In the genomic region with DNA sequence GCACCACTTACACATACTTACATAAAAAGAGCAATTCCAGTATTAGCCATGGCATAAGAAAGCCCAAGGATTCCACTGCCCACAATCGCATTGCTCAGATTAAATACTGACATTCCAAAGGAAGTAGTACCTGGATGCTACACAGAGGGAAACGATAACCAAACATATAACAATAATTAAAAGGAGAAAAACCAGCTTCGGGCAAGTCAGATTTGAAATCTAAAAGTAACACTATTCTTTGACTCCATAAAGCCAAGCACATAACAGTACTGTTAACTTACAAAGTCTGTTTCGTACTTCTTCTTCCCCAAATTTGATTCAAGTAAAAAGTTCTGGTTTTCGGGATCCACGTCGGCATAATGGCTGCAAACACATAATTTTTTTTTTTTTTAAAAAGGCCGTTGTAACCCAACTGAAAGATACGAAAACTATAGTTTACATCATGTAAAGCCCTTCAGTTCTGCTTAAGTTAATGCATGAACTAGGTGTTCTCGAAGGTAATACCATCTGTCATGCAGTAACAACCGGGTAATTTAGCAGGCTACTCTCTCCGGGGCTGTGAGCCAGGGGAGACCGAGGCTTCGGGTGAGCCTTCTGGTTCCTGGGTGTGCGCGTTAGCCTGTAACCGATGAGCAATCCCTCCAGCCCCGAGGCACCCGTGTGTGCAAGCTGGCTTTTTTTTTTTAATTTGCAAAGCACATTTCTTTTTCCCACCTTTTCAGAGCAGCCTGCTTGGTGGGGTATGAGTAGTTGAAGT, we compare ENCODE assay signal across 8 mouse cellular contexts. TPM values are rescaled to one million over a fixed set of nuclear protein-coding genes. Genes with fewer than 3 reads are reported as not detected.
A peak's percentile ranks its signal among the peaks of the same experiment; 100 is the strongest.
DNase-seq lines count a peak whose midpoint lies in the region; ATAC-seq and TF ChIP-seq lines count a peak whose summit lies in the region.

No protein-coding gene starts in this region.

- no peaks in the 10 kb centered on the region for H3K9me3 ChIP-seq in CH12.LX (replicated peaks; ENCODE audit: low read length)
- no peaks in the 10 kb centered on the region for H3K9me3 ChIP-seq in embryonic facial prominence, embryonic 13.5 days
- H3K9me3 ChIP-seq in hindbrain, postnatal 0 days (ENCODE audit: low read length), result no peaks in the 10 kb centered on the region
- no peaks in the 10 kb centered on the region for H3K9me3 ChIP-seq in midbrain, embryonic 12.5 days

- H3K4me1 ChIP-seq in heart, adult 2 months (ENCODE audit: control insufficient read depth, insufficient read depth, low read length), result peaks cover 4% of the 10 kb centered on the region
- H3K4me1 ChIP-seq in CH12.LX (ENCODE audit: control insufficient read depth in 1 of 2, insufficient read depth in 2 of 2), result peaks cover 2 to 41% of the 10 kb centered on the region in 2 experiments; a peak in 3 of 4 replicates
- H3K4me1 ChIP-seq in embryonic facial prominence, embryonic 13.5 days, result peaks cover 49% of the 10 kb centered on the region
- H3K4me1 ChIP-seq in hindbrain, postnatal 0 days (ENCODE audit: insufficient read depth, low read length), result peaks cover 8% of the 10 kb centered on the region; the same call in 1 of the 2 replicates
- H3K4me1 ChIP-seq in midbrain, embryonic 12.5 days, result peaks cover 33% of the 10 kb centered on the region

- TF ChIP-seq RAD21 in CH12.LX (IDR thresholded peaks at IDR 0.05; ENCODE audit: low read depth, low read length), result no peak

- TF ChIP-seq EP300 in heart, adult 2 months (IDR thresholded peaks at IDR 0.05; ENCODE audit: insufficient read depth, low read depth, low read length), result no peak
- no peak for TF ChIP-seq EP300 in CH12.LX (IDR thresholded peaks at IDR 0.05; ENCODE audit: low read length)

- TF ChIP-seq CTCF in heart, adult 2 months (IDR thresholded peaks at IDR 0.05), result no peak
- TF ChIP-seq CTCF in CH12.LX (conservative IDR thresholded peaks at IDR 0.05 in 1 of 2, IDR thresholded peaks at IDR 0.05 in 1 of 2; ENCODE audit: low read depth in 2 of 2, low read length in 2 of 2), result no peak
- TF ChIP-seq CTCF in hindbrain, postnatal 0 days (IDR thresholded peaks at IDR 0.05; ENCODE audit: low read depth), result no peak

- H3K79me2 ChIP-seq in heart, adult 2 months (replicated peaks; ENCODE audit: control insufficient read depth, insufficient read depth, low read length), result no peaks in the 10 kb centered on the region
- peaks cover 41% of the 10 kb centered on the region for H3K79me2 ChIP-seq in CH12.LX (replicated peaks; ENCODE audit: control insufficient read depth, extremely low read depth, insufficient read depth, poor library complexity, severe bottlenecking)

- H3K9ac ChIP-seq in heart, adult 2 months (ENCODE audit: low read depth, low read length), result peak overlapping the region; percentile 64
- H3K9ac ChIP-seq in CH12.LX (ENCODE audit: insufficient read depth, low read depth), result peak overlapping the region; percentile 81
- H3K9ac ChIP-seq in embryonic facial prominence, embryonic 13.5 days, result peak overlapping the region; percentile 99
- peak overlapping the region; percentile 99 for H3K9ac ChIP-seq in hindbrain, postnatal 0 days (replicated peaks; ENCODE audit: low read length)
- peak overlapping the region; percentile 99 for H3K9ac ChIP-seq in midbrain, embryonic 12.5 days (replicated peaks)

- TF ChIP-seq POLR2A in heart, adult 2 months (IDR thresholded peaks at IDR 0.05; ENCODE audit: insufficient read depth, low read depth, low read length), result no peak
- TF ChIP-seq POLR2A in CH12.LX (IDR thresholded peaks at IDR 0.05; ENCODE audit: low read depth, low read length), result no peak

- H3K4me2 ChIP-seq in CH12.LX (ENCODE audit: insufficient read depth, low read depth, poor library complexity, severe bottlenecking), result peak overlapping the region; percentile 90; the same call in 1 of the 2 replicates
- peak overlapping the region; percentile 72 for H3K4me2 ChIP-seq in embryonic facial prominence, embryonic 13.5 days
- H3K4me2 ChIP-seq in hindbrain, postnatal 0 days (ENCODE audit: low read depth, low read length), result peak overlapping the region; percentile 76
- H3K4me2 ChIP-seq in midbrain, embryonic 12.5 days (replicated peaks), result peak overlapping the region; percentile 73

- intact Hi-C loops in heart, adult 2 months (cut with DNase I), result loop anchor here (5.0 to 10.0 kb wide), 4 partner anchors 74 to 487 kb away; a partner anchor contains a TSS

- H3K36me3 ChIP-seq in heart, adult 2 months (ENCODE audit: control insufficient read depth, insufficient read depth, low read length), result peaks cover 42% of the 10 kb centered on the region
- peaks cover 43 to 55% of the 10 kb centered on the region in 2 experiments for H3K36me3 ChIP-seq in CH12.LX (replicated peaks in 1 of 2; ENCODE audit: control insufficient read depth in 1 of 2, insufficient read depth in 1 of 2, low read length in 1 of 2)
- peaks cover 40% of the 10 kb centered on the region for H3K36me3 ChIP-seq in embryonic facial prominence, embryonic 13.5 days
- peaks cover 25% of the 10 kb centered on the region for H3K36me3 ChIP-seq in hindbrain, postnatal 0 days (ENCODE audit: insufficient read depth, low read length)
- peaks cover 46% of the 10 kb centered on the region for H3K36me3 ChIP-seq in midbrain, embryonic 12.5 days

- dilution Hi-C loops in CH12.LX (cut with MboI; ENCODE audit: extremely low pct_ligation_motif_present, extremely low pct_unique_long_range_greater_than_20kb, low sequenced_read_pairs), result no loop called here

- H3K4me3 ChIP-seq in heart, adult 2 months, result peak overlapping the region; percentile 88
- peak overlapping the region; percentile 82 to 89 (median 87) for H3K4me3 ChIP-seq in CH12.LX (replicated peaks in 1 of 3; ENCODE audit: low read depth in 2 of 3, low read length in 2 of 3, poor library complexity in 1 of 3)
- peak overlapping the region; percentile 88 for H3K4me3 ChIP-seq in embryonic facial prominence, embryonic 13.5 days
- H3K4me3 ChIP-seq in hindbrain, postnatal 0 days (ENCODE audit: low read length), result peak overlapping the region; percentile 96
- H3K4me3 ChIP-seq in midbrain, embryonic 12.5 days, result peak overlapping the region; percentile 92

- 4% methylated on average over 19 of the region's 19 CpGs for WGBS in heart, adult 2 months
- 10% methylated on average over 19 of the region's 19 CpGs for WGBS in embryonic facial prominence, embryonic 13.5 days
- 13% methylated on average over 19 of the region's 19 CpGs for WGBS in hindbrain, postnatal 0 days
- WGBS in midbrain, embryonic 12.5 days, result 21% methylated on average over 19 of the region's 19 CpGs

- no peaks in the 10 kb centered on the region for H3K27me3 ChIP-seq in heart, adult 2 months (ENCODE audit: control insufficient read depth, insufficient read depth, low read length)
- H3K27me3 ChIP-seq in CH12.LX (replicated peaks), result peaks cover 7% of the 10 kb centered on the region
- H3K27me3 ChIP-seq in embryonic facial prominence, embryonic 13.5 days, result no peaks in the 10 kb centered on the region
- H3K27me3 ChIP-seq in hindbrain, postnatal 0 days (ENCODE audit: insufficient read depth, low read length), result no peaks in the 10 kb centered on the region
- peaks cover 8% of the 10 kb centered on the region; the same call in 1 of the 2 replicates for H3K27me3 ChIP-seq in midbrain, embryonic 12.5 days

- DNase-seq in heart, adult 2 months, result no peak
- no peak for DNase-seq in heart, postnatal 4 days
- DNase-seq in CH12.LX (ENCODE audit: extremely low read depth), result no peak
- DNase-seq in hindbrain, postnatal 0 days (ENCODE audit: low spot score), result peak; percentile 20
- DNase-seq in right cerebral cortex, adult 2 months (ENCODE audit: low spot score in 2 of 2), result no peak
- no peak for DNase-seq in embryo, embryonic 10 days (ENCODE audit: low spot score)

- ATAC-seq in embryonic facial prominence, embryonic 13.5 days (ENCODE audit: insufficient number of reproducible peaks, insufficient read depth, low FRiP score, low TSS enrichment, low read depth), result no peak
- ATAC-seq in hindbrain, postnatal 0 days, result no peak; the same call in 1 of the 2 replicates
- peak; percentile 2; the same call in 1 of the 2 replicates for ATAC-seq in midbrain, embryonic 12.5 days (ENCODE audit: low FRiP score, low read depth)

- in situ Hi-C loops in CH12.LX (cut with MboI; ENCODE audit: low pct_ligation_motif_present, low pct_unique_long_range_greater_than_20kb, low sequenced_read_pairs), result loop anchor here (25.0 kb wide), 1 partner anchor 239 kb away; no protein-coding TSS in a partner anchor

- peak overlapping the region; percentile 99 for H3K27ac ChIP-seq in heart, adult 2 months
- peak overlapping the region; percentile 58; the same call in 1 of the 2 replicates for H3K27ac ChIP-seq in CH12.LX (ENCODE audit: insufficient read depth, low read depth)
- peak overlapping the region; percentile 99 for H3K27ac ChIP-seq in embryonic facial prominence, embryonic 13.5 days
- H3K27ac ChIP-seq in hindbrain, postnatal 0 days, result peak overlapping the region; percentile 99
- H3K27ac ChIP-seq in midbrain, embryonic 12.5 days (replicated peaks), result peak overlapping the region; percentile 99

TF ChIP-seq in CH12.LX, 34 proteins besides CTCF, POLR2A, EP300 and RAD21 (continues in another document):
- 0 out of 2 replicates have a peak, but pooled peaks have one; percentile 44 for TF ChIP-seq MYC (IDR thresholded peaks at IDR 0.05; ENCODE audit: low read depth, low read length)
- no peak for TF ChIP-seq E2F4 (IDR thresholded peaks at IDR 0.05; ENCODE audit: insufficient replicate concordance, low read depth, low read length)

RNA-seq across cellular contexts. Expression of a gene that starts 1.5 kb away (rescaled TPM):
- total RNA-seq in heart, adult 2 months (2021), result 100 to 1,000 TPM; 149 to 209 TPM
- polyA plus RNA-seq in heart, adult 2 months (2012; rRNA removed), result 59.3 and 109 TPM in 2 replicates
- total RNA-seq in heart, postnatal 4 days (2021), result 100 to 1,000 TPM; 359 to 377 TPM
- total RNA-seq in CH12.LX (2012; rRNA removed), result 35.5 and 41.4 TPM in 2 replicates
- 53.6 and 59.3 TPM in 2 replicates for total RNA-seq in CH12.LX (2014; rRNA removed)
- 57.5 and 70.5 TPM in 2 replicates for polyA plus RNA-seq in CH12.LX (2012; ENCODE audit: insufficient read length, low read depth)
- 125 and 136 TPM in 2 replicates for polyA plus RNA-seq in embryonic facial prominence, embryonic 13.5 days (2015; fragmentation: Nextera tagmentation; extraction: Ambion mirVana)
- 82.1 and 85.3 TPM in 2 replicates for total RNA-seq in hindbrain, postnatal 0 days (2014; rRNA removed)
- polyA plus RNA-seq in hindbrain, postnatal 0 days (2015; fragmentation: Nextera tagmentation; extraction: Ambion mirVana), result 72.4 and 74.4 TPM in 2 replicates
- polyA plus RNA-seq in midbrain, embryonic 12.5 days (2016; fragmentation: Nextera tagmentation; extraction: Ambion mirVana), result 190 and 201 TPM in 2 replicates

RNA-seq across cellular contexts. Expression of a gene that starts 55.4 kb away (rescaled TPM):
- total RNA-seq in heart, adult 2 months (2021), result 10 to 100 TPM; 11.8 to 12.8 TPM
- polyA plus RNA-seq in heart, adult 2 months (2012; rRNA removed), result 12.7 and 14.2 TPM in 2 replicates
- total RNA-seq in heart, postnatal 4 days (2021), result 10 to 100 TPM; 88.2 to 90.4 TPM
- total RNA-seq in CH12.LX (2012; rRNA removed) (39.1 and 39.4 TPM in 2 replicates), CH12.LX (2014; rRNA removed) (18.8 and 22.5 TPM in 2 replicates)
- polyA plus RNA-seq in CH12.LX (2012; ENCODE audit: insufficient read length, low read depth), result 70.3 and 79.0 TPM in 2 replicates
- polyA plus RNA-seq in embryonic facial prominence, embryonic 13.5 days (2015; fragmentation: Nextera tagmentation; extraction: Ambion mirVana), result 64.2 and 74.6 TPM in 2 replicates
- 82.6 and 89.1 TPM in 2 replicates for total RNA-seq in hindbrain, postnatal 0 days (2014; rRNA removed)
- 109 and 115 TPM in 2 replicates for polyA plus RNA-seq in hindbrain, postnatal 0 days (2015; fragmentation: Nextera tagmentation; extraction: Ambion mirVana)
- polyA plus RNA-seq in midbrain, embryonic 12.5 days (2016; fragmentation: Nextera tagmentation; extraction: Ambion mirVana), result 149 and 150 TPM in 2 replicates
